Mouse (Mus musculus) stomach, embryonic 14.5 days (tissue): ENCODE measurements around the gene C330007P06Rik. TPM values are rescaled to one million over a fixed set of nuclear protein-coding genes. Genes with fewer than 3 reads are reported as not detected.
A peak's percentile ranks its signal among the peaks of the same experiment; 100 is the strongest.

Experiments
- ATAC-seq: fragments of 200-750 bp; cut with Nextera tagmentation; 2 replicates; pipeline ENCODE4 v1.8.0; 2017; ENCODE audit warnings: low read depth, moderate TSS enrichment; ENCODE audit not compliant: insufficient number of reproducible peaks, insufficient read depth, low FRiP score
- H3K27ac ChIP-seq: fragments of 300-500 bp; sonication (generic); 2 replicates; pipeline ENCODE4 v1.5.1; 2014; ENCODE audit warnings: mild to moderate bottlenecking, low read length, moderate library complexity, mixed read lengths
- H3K27me3 ChIP-seq: fragments of 300-500 bp; sonication (generic); 2 replicates; pipeline ENCODE4 v1.6.1; 2014; ENCODE audit warnings: low read length, control low read depth, mixed read lengths; ENCODE audit not compliant: control insufficient read depth, insufficient read depth
- H3K36me3 ChIP-seq: fragments of 300-500 bp; sonication (generic); 2 replicates; pipeline ENCODE4 v1.6.1; 2014; ENCODE audit warnings: mild to moderate bottlenecking, control low read depth, low read length, moderate library complexity, mixed read lengths; ENCODE audit not compliant: control insufficient read depth, insufficient read depth
- H3K4me1 ChIP-seq: fragments of 300-500 bp; sonication (generic); 2 replicates; pipeline ENCODE4 v1.6.1; 2014; ENCODE audit warnings: low read length, control low read depth, mixed read lengths; ENCODE audit not compliant: control insufficient read depth, insufficient read depth
- H3K4me2 ChIP-seq: fragments of 300-500 bp; sonication (generic); replicated peaks from 2 replicates; pipeline ENCODE4 v1.6.1; 2014; ENCODE audit warnings: low read depth, low read length, control low read depth
- H3K4me3 ChIP-seq: fragments of 300-500 bp; sonication (generic); 2 replicates; pipeline ENCODE4 v1.5.1; 2014; ENCODE audit warnings: low read depth, low read length, control low read depth
- H3K9ac ChIP-seq: fragments of 300-500 bp; sonication (generic); replicated peaks from 2 replicates; pipeline ENCODE4 v1.6.1; 2014; ENCODE audit warnings: low read depth, mild to moderate bottlenecking, control low read depth, low read length, moderate library complexity, mixed read lengths
- H3K9me3 ChIP-seq: fragments of 300-500 bp; sonication (generic); 2 replicates; pipeline ENCODE4 v1.6.1; 2016; ENCODE audit warnings: low read depth, low read length, control low read depth; ENCODE audit not compliant: control insufficient read depth
- WGBS: fragments of 180-500 bp; shearing (Covaris S2); extraction: QIAGEN DNeasy Blood & Tissue Kit; methylation state at CpG from one replicate; pipeline ENCODE4 v1.1.7; 2014; 5-methylcytosine and 5-hydroxymethylcytosine counted together
- polyA plus RNA-seq: library from polyadenylated mRNA; unstranded; fragments of >200 nt; fragmentation: Nextera tagmentation; extraction: Ambion mirVana; gene quantifications from 2 replicates; pipeline ENCODE4 v1.2.1, GENCODE M21; 2014

Gene C330007P06Rik
- polyA plus RNA-seq, result 34.5 and 35.0 TPM in 2 replicates

GRCm38 (mm10) chrX:36873765-36874164 lies at the start of gene C330007P06Rik, which contains the start of gene Ube2a:
Gene C330007P06Rik (minus strand): TSS chrX:36874111.
Gene Ube2a (plus strand): TSS chrX:36873900.
- H3K27me3 ChIP-seq, result no peaks in the 10 kb centered on the region
- WGBS, result 29% methylated on average over 8 of the region's 8 CpGs
- H3K36me3 ChIP-seq, result no peaks in the 10 kb centered on the region
- H3K9ac ChIP-seq, result peak within 1 kb of the TSS; percentile 53
- H3K27ac ChIP-seq, result peak within 1 kb of the TSS; percentile 75
- H3K4me2 ChIP-seq, result peak within 1 kb of the TSS; percentile 52
- H3K4me3 ChIP-seq, result peak within 1 kb of the TSS; percentile 55
- no peaks in the 10 kb centered on the region for H3K4me1 ChIP-seq
- no peak for ATAC-seq
- no peaks in the 10 kb centered on the region for H3K9me3 ChIP-seq

- Histone ChIP-seq H3K9me3 (no peaks in the 10 kb centered on the region), H3K4me1 (no peaks in the 10 kb centered on the region), H3K27ac (no peak overlapping the region), H3K9ac (no peak overlapping the region), H3K27me3 (no peaks in the 10 kb centered on the region), H3K4me3 (no peak overlapping the region), H3K36me3 (no peaks in the 10 kb centered on the region), H3K4me2 (no peak overlapping the region)
- no peak for ATAC-seq
- WGBS, result 86% methylated on average over 4 of the region's 4 CpGs
Observed at GRCm38 (mm10) chrX:36921346-36921745, 47.4 kb upstream of the C330007P06Rik start.

DNA sequence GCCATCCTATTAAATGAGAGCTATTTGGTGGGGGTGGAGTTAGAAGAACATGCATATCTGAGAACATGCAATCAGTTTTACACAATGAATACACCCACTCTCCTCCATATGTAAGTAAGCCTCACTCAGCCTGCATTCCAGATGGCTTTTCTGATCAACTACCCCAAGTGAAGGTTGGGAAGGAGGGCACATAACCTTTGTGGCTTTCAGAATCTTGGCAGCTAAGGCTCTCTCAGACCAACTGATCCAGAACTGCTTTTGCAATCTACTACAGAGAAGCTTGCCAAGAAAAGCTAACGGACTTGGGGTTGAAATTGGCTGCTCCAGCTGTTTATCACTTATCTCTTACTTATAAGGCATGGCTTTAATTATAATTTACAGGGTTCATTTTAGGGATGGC lies 43.8 kb upstream of the C330007P06Rik start:
- Histone ChIP-seq H3K27ac (no peak overlapping the region), H3K4me2 (no peak overlapping the region), H3K36me3 (no peaks in the 10 kb centered on the region), H3K4me3 (no peak overlapping the region), H3K4me1 (no peaks in the 10 kb centered on the region), H3K9me3 (no peaks in the 10 kb centered on the region), H3K9ac (no peak overlapping the region), H3K27me3 (no peaks in the 10 kb centered on the region)
- ATAC-seq, result no peak
- 78% methylated on average over 1 of the region's 1 CpGs for WGBS

DNA sequence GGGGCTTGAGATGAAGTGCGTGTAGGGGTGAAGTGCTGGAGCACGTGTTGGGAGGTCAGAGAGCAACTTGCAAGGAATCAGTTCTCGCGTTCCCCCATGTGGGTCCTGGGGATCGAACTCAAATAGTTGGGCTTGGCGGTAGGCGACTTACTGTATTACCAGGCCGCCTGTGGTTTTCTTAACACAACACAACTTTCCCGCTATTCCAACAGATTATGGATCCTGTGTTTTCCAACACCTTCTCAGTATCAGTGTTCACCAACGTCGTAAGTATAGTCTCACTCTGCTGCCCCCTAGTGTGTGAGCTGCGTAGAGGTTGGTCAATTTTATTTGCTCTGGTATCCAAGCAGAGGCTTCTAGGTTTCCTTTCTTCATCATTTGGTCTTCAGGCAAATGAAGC lies 37.4 kb upstream of the C330007P06Rik start:
- Histone ChIP-seq H3K9ac (no peak overlapping the region), H3K4me3 (no peak overlapping the region), H3K4me2 (no peak overlapping the region), H3K36me3 (no peaks in the 10 kb centered on the region), H3K4me1 (no peaks in the 10 kb centered on the region), H3K9me3 (no peaks in the 10 kb centered on the region), H3K27me3 (no peaks in the 10 kb centered on the region), H3K27ac (no peak overlapping the region)
- no peak for ATAC-seq
- whole genome bisulfite sequencing, result 46% methylated on average over 12 of the region's 12 CpGs

- 28% methylated on average over 5 of the region's 5 CpGs for WGBS
- H3K36me3 ChIP-seq, result no peaks in the 10 kb centered on the region
Observed at GRCm38 (mm10) chrX:36906539-36906938, 32.6 kb upstream of the C330007P06Rik start.

DNA sequence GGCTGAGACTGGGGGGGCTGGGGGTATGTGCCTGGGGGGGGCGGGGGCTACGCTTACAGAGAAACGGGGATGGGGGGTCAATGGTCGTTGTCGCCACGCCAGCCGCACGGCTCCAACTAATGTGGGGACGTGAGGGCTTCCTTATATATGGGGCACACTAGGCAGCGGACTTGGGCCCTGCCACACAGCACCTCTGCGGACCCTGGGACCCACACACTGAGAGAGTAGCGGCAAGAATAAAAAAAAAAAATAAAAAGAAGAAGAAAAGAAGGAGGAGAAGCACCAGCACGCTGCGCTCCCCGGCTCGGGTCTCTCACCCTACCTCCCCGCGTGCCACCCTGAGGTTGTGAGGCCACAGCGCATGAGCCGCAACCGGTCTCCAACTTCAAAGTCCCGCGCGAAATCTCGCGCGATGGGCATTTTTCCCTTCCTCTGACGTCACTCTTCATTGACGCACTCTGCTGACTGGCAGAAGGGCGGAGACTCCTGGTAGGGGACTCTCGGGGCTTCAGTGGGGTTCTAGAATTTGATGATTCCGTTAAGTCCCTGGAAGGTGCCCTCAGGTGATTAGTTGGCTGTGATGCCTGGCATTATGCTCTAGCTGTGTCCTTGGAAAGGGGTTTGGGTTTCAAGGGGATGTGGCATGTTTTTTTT lies 29.3 kb upstream of the C330007P06Rik start:
- no peak overlapping the region for H3K27ac ChIP-seq
- ATAC-seq, result peak; percentile 95

More at GRCm38 (mm10) chrX:36906539-36906938, 32.6 kb upstream of the C330007P06Rik start:
- H3K27me3 ChIP-seq, result no peaks in the 10 kb centered on the region
- no peak overlapping the region for H3K4me2 ChIP-seq
- H3K4me3 ChIP-seq, result no peak overlapping the region
- H3K9ac ChIP-seq, result no peak overlapping the region
- H3K4me1 ChIP-seq, result no peaks in the 10 kb centered on the region
- no peak overlapping the region for H3K27ac ChIP-seq
- H3K9me3 ChIP-seq, result no peaks in the 10 kb centered on the region
- ATAC-seq, result no peak

DNA sequence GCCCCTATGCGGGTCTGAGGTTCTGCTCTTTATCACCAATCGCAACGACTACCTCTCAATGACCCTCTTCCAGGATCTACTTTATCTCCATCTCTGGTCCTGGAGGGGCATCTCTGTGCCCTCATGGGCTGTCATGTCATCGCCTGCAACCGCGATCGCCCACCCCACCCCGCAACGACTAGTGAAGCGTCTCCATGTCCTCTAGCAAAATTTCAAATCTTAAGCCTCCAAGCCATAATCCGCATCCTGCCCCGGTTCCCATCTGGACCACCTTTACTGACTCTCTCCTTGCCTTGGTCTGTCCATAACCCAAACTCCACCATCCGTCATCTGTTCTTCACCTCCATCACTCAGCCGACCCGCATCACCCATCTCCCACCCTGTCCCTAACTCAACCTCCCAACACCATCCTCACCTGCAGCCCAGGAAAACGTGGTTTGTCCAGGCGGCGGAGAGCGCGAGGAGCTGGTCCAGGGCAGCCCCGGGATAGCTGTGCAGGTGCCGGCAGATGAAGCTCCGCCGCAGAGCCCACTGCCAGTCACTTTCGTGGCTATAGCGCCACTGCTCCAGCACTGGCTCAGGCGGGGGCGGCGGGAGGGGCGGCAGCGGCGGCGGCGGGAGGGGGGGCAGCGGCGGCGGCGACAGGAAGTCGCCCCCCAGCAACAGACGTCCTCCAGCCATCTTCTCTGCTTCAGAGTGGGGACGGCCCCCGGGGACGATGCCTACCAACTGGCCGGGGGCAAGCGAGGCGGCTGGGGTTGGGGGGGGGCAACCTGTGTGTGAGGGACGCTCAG lies 28.6 kb upstream of the C330007P06Rik start, which contains the start of gene Nkrf:
TSS of gene Nkrf (minus strand) at position 579 of the 794 bp plus-strand sequence.
- Histone ChIP-seq H3K27me3 (no peaks in the 10 kb centered on the region), H3K4me2 (peak within 1 kb of the TSS; percentile 54), H3K9ac (peak within 1 kb of the TSS; percentile 45; the same call in 1 of the 2 replicates), H3K27ac (no peak within 1 kb of the TSS), H3K9me3 (no peaks in the 10 kb centered on the region), H3K36me3 (no peaks in the 10 kb centered on the region), H3K4me3 (peak within 1 kb of the TSS; percentile 52), H3K4me1 (no peaks in the 10 kb centered on the region)
- ATAC-seq, result peak; percentile 30; the same call in 1 of the 2 replicates
- 20% methylated on average over 39 of the region's 47 CpGs for WGBS

More for the DNA sequence above, 29.3 kb upstream of the C330007P06Rik start:
- Histone ChIP-seq H3K4me2 (peak overlapping the region; percentile 54), H3K4me3 (peak overlapping the region; percentile 52), H3K4me1 (no peaks in the 10 kb centered on the region), H3K9ac (peak overlapping the region; percentile 45; the same call in 1 of the 2 replicates), H3K9me3 (no peaks in the 10 kb centered on the region), H3K27me3 (no peaks in the 10 kb centered on the region), H3K36me3 (no peaks in the 10 kb centered on the region)
- 27% methylated on average over 31 of the region's 32 CpGs for WGBS

DNA sequence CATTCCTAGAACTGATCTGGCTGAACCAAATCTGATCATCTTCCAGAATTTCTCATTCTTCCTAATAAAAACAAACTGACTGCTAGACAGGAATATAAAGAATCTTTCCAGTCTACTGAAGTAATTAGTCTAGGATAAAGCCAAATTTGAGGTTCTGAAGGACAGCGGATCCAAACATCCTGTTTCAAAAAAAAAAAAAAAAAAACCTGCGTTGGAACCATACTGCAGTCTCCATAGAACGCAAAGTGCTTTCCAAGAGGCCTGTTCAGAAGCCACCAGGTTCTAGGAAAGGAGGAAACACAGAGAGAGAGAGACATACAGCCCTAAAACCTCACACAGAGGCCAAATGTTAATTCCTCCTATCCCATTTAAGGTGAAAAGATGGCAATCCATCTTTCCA lies 27.7 kb upstream of the C330007P06Rik start:
- Histone ChIP-seq H3K4me3 (peak overlapping the region; percentile 52; the same call in 1 of the 2 replicates), H3K36me3 (no peaks in the 10 kb centered on the region), H3K27ac (no peak overlapping the region), H3K9ac (no peak overlapping the region; the same call in 1 of the 2 replicates), H3K9me3 (no peaks in the 10 kb centered on the region), H3K27me3 (no peaks in the 10 kb centered on the region), H3K4me1 (no peaks in the 10 kb centered on the region), H3K4me2 (peak overlapping the region; percentile 54)
- WGBS, result 25% methylated on average over 3 of the region's 3 CpGs
- ATAC-seq, result no peak
